Mouse (Mus musculus) neural tube, embryonic 13.5 days (tissue): ENCODE results near the gene Ackr4. TPM values are rescaled to one million over a fixed set of nuclear protein-coding genes. Genes with fewer than 3 reads are reported as not detected.

Source experiments
- ATAC-seq: fragments of 200-750 bp; cut with Nextera tagmentation; 2 replicates; pipeline ENCODE4 v1.8.0; 2017; ENCODE audit warnings: low read depth, mild to moderate bottlenecking, moderate TSS enrichment, moderate library complexity
- H3K27ac ChIP-seq: fragments of 300-500 bp; sonication (generic); replicated peaks from 2 replicates; pipeline ENCODE4 v1.5.1; 2015; ENCODE audit warnings: moderate library complexity, mild to moderate bottlenecking, inconsistent platforms
- H3K27me3 ChIP-seq: fragments of 300-500 bp; sonication (generic); 2 replicates; pipeline ENCODE4 v1.6.1; 2015; ENCODE audit warnings: mild to moderate bottlenecking, inconsistent platforms
- H3K36me3 ChIP-seq: fragments of 300-500 bp; sonication (generic); 2 replicates; pipeline ENCODE4 v1.6.1; 2015; ENCODE audit warnings: mild to moderate bottlenecking, inconsistent platforms
- H3K4me1 ChIP-seq: fragments of 300-500 bp; sonication (generic); replicated peaks from 2 replicates; pipeline ENCODE4 v1.6.1; 2015; ENCODE audit warnings: inconsistent platforms
- H3K4me2 ChIP-seq: fragments of 300-500 bp; sonication (generic); 2 replicates; pipeline ENCODE4 v1.6.1; 2015; ENCODE audit warnings: inconsistent platforms, mild to moderate bottlenecking, moderate library complexity
- H3K4me3 ChIP-seq: fragments of 300-500 bp; sonication (generic); 2 replicates; pipeline ENCODE4 v1.5.1; 2015; ENCODE audit warnings: mild to moderate bottlenecking, inconsistent platforms
- H3K9ac ChIP-seq: fragments of 300-500 bp; sonication (generic); 2 replicates; pipeline ENCODE4 v1.6.1; 2015; ENCODE audit warnings: moderate library complexity, mild to moderate bottlenecking, inconsistent platforms
- H3K9me3 ChIP-seq: fragments of 300-500 bp; sonication (generic); 2 replicates; pipeline ENCODE4 v1.6.1; 2016; ENCODE audit warnings: inconsistent platforms
- WGBS: fragments of 180-500 bp; shearing (Covaris S2); methylation state at CpG from one replicate; pipeline ENCODE4 v1.1.7; 2015; 5-methylcytosine and 5-hydroxymethylcytosine counted together
- polyA plus RNA-seq: library from polyadenylated mRNA; unstranded; fragments of >200 nt; fragmentation: Nextera tagmentation; extraction: Ambion mirVana; gene quantifications from 2 replicates; pipeline ENCODE4 v1.2.1, GENCODE M21; 2015

Ackr4 gene
- polyA plus RNA-seq = 0.77 and 0.96 TPM in 2 replicates

- Histone ChIP-seq H3K4me2 (no peak within 1 kb of the TSS), H3K4me3 (no peak within 1 kb of the TSS), H3K27ac (no peak within 1 kb of the TSS), H3K36me3 (no peaks in the 10 kb centered on the region), H3K4me1 (peaks cover 31% of the 10 kb centered on the region), H3K9me3 (no peaks in the 10 kb centered on the region), H3K9ac (no peak within 1 kb of the TSS), H3K27me3 (no peaks in the 10 kb centered on the region)
- 65% methylated on average over 3 of the region's 3 CpGs for WGBS
- no peak for ATAC-seq
These were observed at the start of gene Ackr4 for GRCm38 (mm10) chr9:104126833-104127232. Ackr4 (minus strand) TSS chr9:104126933.

GRCm38 (mm10) chr9:104172342-104172741 lies 45.6 kb upstream of the Ackr4 start:
- WGBS = 92% methylated on average over 6 of the region's 6 CpGs
- no peaks in the 10 kb centered on the region for H3K9me3 ChIP-seq
- H3K27me3 ChIP-seq = no peaks in the 10 kb centered on the region
- no peak for ATAC-seq
- no peak overlapping the region for H3K4me2 ChIP-seq
- peaks cover 86% of the 10 kb centered on the region for H3K36me3 ChIP-seq
- no peak overlapping the region for H3K27ac ChIP-seq
- no peaks in the 10 kb centered on the region for H3K4me1 ChIP-seq
- no peak overlapping the region for H3K9ac ChIP-seq
- H3K4me3 ChIP-seq = no peak overlapping the region

GRCm38 (mm10) chr9:104171651-104172050 lies 44.9 kb upstream of the Ackr4 start:
- 93% methylated on average over 6 of the region's 6 CpGs for WGBS
- Histone ChIP-seq H3K9me3 (no peaks in the 10 kb centered on the region), H3K27ac (no peak overlapping the region), H3K36me3 (peaks cover 87% of the 10 kb centered on the region), H3K27me3 (no peaks in the 10 kb centered on the region), H3K4me1 (no peaks in the 10 kb centered on the region), H3K9ac (no peak overlapping the region), H3K4me2 (no peak overlapping the region), H3K4me3 (no peak overlapping the region)
- no peak for ATAC-seq

GRCm38 (mm10) chr9:104169986-104170385 lies 43.3 kb upstream of the Ackr4 start:
- no peak overlapping the region for H3K4me3 ChIP-seq
- no peak overlapping the region for H3K27ac ChIP-seq
- H3K4me2 ChIP-seq = no peak overlapping the region
- 94% methylated on average over 10 of the region's 10 CpGs for WGBS
- no peak overlapping the region for H3K9ac ChIP-seq
- no peaks in the 10 kb centered on the region for H3K4me1 ChIP-seq
- peaks cover 84% of the 10 kb centered on the region for H3K36me3 ChIP-seq
- no peaks in the 10 kb centered on the region for H3K27me3 ChIP-seq
- no peaks in the 10 kb centered on the region for H3K9me3 ChIP-seq
- ATAC-seq = no peak

- Histone ChIP-seq H3K36me3 (peaks cover 88% of the 10 kb centered on the region), H3K4me2 (no peak overlapping the region), H3K4me3 (no peak overlapping the region), H3K9ac (no peak overlapping the region), H3K27me3 (no peaks in the 10 kb centered on the region), H3K27ac (no peak overlapping the region), H3K4me1 (no peaks in the 10 kb centered on the region), H3K9me3 (no peaks in the 10 kb centered on the region)
- WGBS = 93% methylated on average over 5 of the region's 5 CpGs
- ATAC-seq = no peak
These were observed 39.2 kb upstream of the Ackr4 start for GRCm38 (mm10) chr9:104165926-104166325.

GRCm38 (mm10) chr9:104164194-104164593 lies 37.5 kb upstream of the Ackr4 start:
- Histone ChIP-seq H3K4me3 (no peak overlapping the region), H3K36me3 (peaks cover 88% of the 10 kb centered on the region), H3K4me2 (no peak overlapping the region), H3K27me3 (no peaks in the 10 kb centered on the region), H3K27ac (no peak overlapping the region), H3K4me1 (no peaks in the 10 kb centered on the region), H3K9ac (no peak overlapping the region), H3K9me3 (no peaks in the 10 kb centered on the region)
- no peak for ATAC-seq
- 91% methylated on average over 5 of the region's 5 CpGs for WGBS

- no peak overlapping the region for H3K27ac ChIP-seq
- H3K4me3 ChIP-seq = no peak overlapping the region
- H3K9ac ChIP-seq = no peak overlapping the region
- no peak for ATAC-seq
- H3K4me1 ChIP-seq = no peaks in the 10 kb centered on the region
- WGBS = 86% methylated on average over 7 of the region's 7 CpGs
- H3K36me3 ChIP-seq = peaks cover 96% of the 10 kb centered on the region
- H3K4me2 ChIP-seq = no peak overlapping the region
- no peaks in the 10 kb centered on the region for H3K9me3 ChIP-seq
- H3K27me3 ChIP-seq = no peaks in the 10 kb centered on the region
These were observed 34.4 kb upstream of the Ackr4 start for GRCm38 (mm10) chr9:104161117-104161516.

- no peak overlapping the region for H3K9ac ChIP-seq
- H3K36me3 ChIP-seq = peaks cover 98% of the 10 kb centered on the region
- no peaks in the 10 kb centered on the region for H3K27me3 ChIP-seq
- H3K9me3 ChIP-seq = no peaks in the 10 kb centered on the region
- 95% methylated on average over 7 of the region's 7 CpGs for WGBS
- H3K4me2 ChIP-seq = no peak overlapping the region
- ATAC-seq = no peak
- H3K4me1 ChIP-seq = no peaks in the 10 kb centered on the region
- H3K4me3 ChIP-seq = no peak overlapping the region
- no peak overlapping the region for H3K27ac ChIP-seq
These were observed 30.6 kb upstream of the Ackr4 start for GRCm38 (mm10) chr9:104157291-104157690.

GRCm38 (mm10) chr9:104156506-104156905 lies 29.8 kb upstream of the Ackr4 start:
- no peaks in the 10 kb centered on the region for H3K27me3 ChIP-seq
- WGBS = 96% methylated on average over 8 of the region's 8 CpGs
- no peaks in the 10 kb centered on the region for H3K4me1 ChIP-seq
- no peak overlapping the region for H3K4me3 ChIP-seq
- no peaks in the 10 kb centered on the region for H3K9me3 ChIP-seq
- H3K27ac ChIP-seq = no peak overlapping the region
- ATAC-seq = no peak
- no peak overlapping the region for H3K4me2 ChIP-seq
- peaks cover 97% of the 10 kb centered on the region for H3K36me3 ChIP-seq
- no peak overlapping the region for H3K9ac ChIP-seq

- no peak overlapping the region for H3K9ac ChIP-seq
- H3K27ac ChIP-seq = no peak overlapping the region
- WGBS = 95% methylated on average over 14 of the region's 14 CpGs
- H3K4me3 ChIP-seq = no peak overlapping the region
- H3K36me3 ChIP-seq = peaks cover 96% of the 10 kb centered on the region
- no peak for ATAC-seq
- no peak overlapping the region for H3K4me2 ChIP-seq
- H3K4me1 ChIP-seq = no peaks in the 10 kb centered on the region
- no peaks in the 10 kb centered on the region for H3K27me3 ChIP-seq
- no peaks in the 10 kb centered on the region for H3K9me3 ChIP-seq
These were observed 28.5 kb upstream of the Ackr4 start for GRCm38 (mm10) chr9:104155100-104155715.

- 95% methylated on average over 7 of the region's 7 CpGs for WGBS
- Histone ChIP-seq H3K4me3 (no peak overlapping the region), H3K4me2 (no peak overlapping the region), H3K4me1 (no peaks in the 10 kb centered on the region), H3K27ac (no peak overlapping the region), H3K9me3 (no peaks in the 10 kb centered on the region), H3K27me3 (no peaks in the 10 kb centered on the region), H3K9ac (no peak overlapping the region), H3K36me3 (peaks cover 72% of the 10 kb centered on the region)
- no peak for ATAC-seq
These were observed 25.4 kb upstream of the Ackr4 start for GRCm38 (mm10) chr9:104152121-104152520.

- ATAC-seq = no peak
- H3K4me2 ChIP-seq = no peak overlapping the region
- H3K4me1 ChIP-seq = no peaks in the 10 kb centered on the region
- 95% methylated on average over 7 of the region's 7 CpGs for WGBS
- no peak overlapping the region for H3K27ac ChIP-seq
- H3K36me3 ChIP-seq = peaks cover 40% of the 10 kb centered on the region
- H3K27me3 ChIP-seq = no peaks in the 10 kb centered on the region
- H3K4me3 ChIP-seq = no peak overlapping the region
- no peaks in the 10 kb centered on the region for H3K9me3 ChIP-seq
- H3K9ac ChIP-seq = no peak overlapping the region
These were observed 22.2 kb upstream of the Ackr4 start for GRCm38 (mm10) chr9:104148969-104149368.

GRCm38 (mm10) chr9:104146683-104147082 lies 19.9 kb upstream of the Ackr4 start:
- H3K4me2 ChIP-seq = no peak overlapping the region
- 85% methylated on average over 7 of the region's 7 CpGs for WGBS

More at GRCm38 (mm10) chr9:104146683-104147082, 19.9 kb upstream of the Ackr4 start:
- peaks cover 19% of the 10 kb centered on the region for H3K36me3 ChIP-seq
- no peaks in the 10 kb centered on the region for H3K4me1 ChIP-seq
- H3K4me3 ChIP-seq = no peak overlapping the region
- H3K27ac ChIP-seq = no peak overlapping the region
- no peak for ATAC-seq
- no peak overlapping the region for H3K9ac ChIP-seq
- no peaks in the 10 kb centered on the region for H3K27me3 ChIP-seq
- no peaks in the 10 kb centered on the region for H3K9me3 ChIP-seq
